Mouse (Mus musculus) heart, adult 2 months (tissue): ENCODE measurements around the gene Akr7a5.

ENCODE experiments used
- CTCF ChIP-seq: fragments of 200-600 bp; IDR thresholded peaks from 2 replicates; pipeline ENCODE4 v1.8.1; 2022; ENCODE audit warnings: antibody characterized with exemption, mild to moderate bottlenecking, moderate library complexity
- EP300 ChIP-seq: fragments of 200-500 bp; IDR thresholded peaks from 2 replicates; pipeline ENCODE4 v1.6.1; 2011; ENCODE audit warnings: low read depth, low read length, control low read depth; ENCODE audit not compliant: insufficient read depth

GRCm38 (mm10) chr4:139309651-139310050 lies 893 bp upstream of the Akr7a5 start:
- TF ChIP-seq EP300 (no peak), CTCF (no peak)
